Mouse (Mus musculus) forebrain, embryonic 16.5 days (tissue): ENCODE results near the gene Acox3. TPM values are rescaled to one million over a fixed set of nuclear protein-coding genes. Genes with fewer than 3 reads are reported as not detected.

Experiments used
- ATAC-seq: fragments of 200-750 bp; cut with Nextera tagmentation; 2 replicates; pipeline ENCODE4 v1.8.0; 2017; ENCODE audit warnings: mild to moderate bottlenecking, moderate library complexity
- H3K27ac ChIP-seq: fragments of 300-500 bp; sonication (generic); 2 replicates; pipeline ENCODE4 v1.5.1; 2014; ENCODE audit warnings: low read length, control low read depth
- H3K27me3 ChIP-seq: fragments of 300-500 bp; sonication (generic); replicated peaks from 2 replicates; pipeline ENCODE4 v1.6.1; 2014; ENCODE audit warnings: low read length; ENCODE audit not compliant: control insufficient read depth, insufficient read depth
- H3K36me3 ChIP-seq: fragments of 300-500 bp; sonication (generic); 2 replicates; pipeline ENCODE4 v1.6.1; 2014; ENCODE audit not compliant: control insufficient read depth, insufficient read depth
- H3K4me1 ChIP-seq: fragments of 300-500 bp; sonication (generic); replicated peaks from 2 replicates; pipeline ENCODE4 v1.6.1; 2014; ENCODE audit warnings: low read length; ENCODE audit not compliant: control insufficient read depth, insufficient read depth
- H3K4me2 ChIP-seq: fragments of 300-500 bp; sonication (generic); 2 replicates; pipeline ENCODE4 v1.6.1; 2014; ENCODE audit warnings: mild to moderate bottlenecking, low read length, control low read depth
- H3K4me3 ChIP-seq: fragments of 300-500 bp; sonication (generic); replicated peaks from 2 replicates; pipeline ENCODE4 v1.5.1; 2014; ENCODE audit warnings: mild to moderate bottlenecking, low read length, control low read depth
- H3K9ac ChIP-seq: fragments of 300-500 bp; sonication (generic); replicated peaks from 2 replicates; pipeline ENCODE4 v1.6.1; 2014; ENCODE audit warnings: low read depth, low read length, control low read depth
- H3K9me3 ChIP-seq: fragments of 300-500 bp; sonication (generic); 2 replicates; pipeline ENCODE4 v1.6.1; 2016; ENCODE audit warnings: low read length; ENCODE audit not compliant: control insufficient read depth
- WGBS: fragments of 180-500 bp; shearing (Covaris S2); extraction: QIAGEN DNeasy Blood & Tissue Kit; methylation state at CpG from one replicate; pipeline ENCODE4 v1.1.7; 2014; 5-methylcytosine and 5-hydroxymethylcytosine counted together
- polyA plus RNA-seq: library from polyadenylated mRNA; unstranded; fragments of >200 nt; fragmentation: Nextera tagmentation; extraction: Ambion mirVana; gene quantifications from 2 replicates; pipeline ENCODE4 v1.2.1, GENCODE M21; 2015

The Acox3 gene
- polyA plus RNA-seq, 1 experiment from 2014 or later, result 15.9 TPM

DNA sequence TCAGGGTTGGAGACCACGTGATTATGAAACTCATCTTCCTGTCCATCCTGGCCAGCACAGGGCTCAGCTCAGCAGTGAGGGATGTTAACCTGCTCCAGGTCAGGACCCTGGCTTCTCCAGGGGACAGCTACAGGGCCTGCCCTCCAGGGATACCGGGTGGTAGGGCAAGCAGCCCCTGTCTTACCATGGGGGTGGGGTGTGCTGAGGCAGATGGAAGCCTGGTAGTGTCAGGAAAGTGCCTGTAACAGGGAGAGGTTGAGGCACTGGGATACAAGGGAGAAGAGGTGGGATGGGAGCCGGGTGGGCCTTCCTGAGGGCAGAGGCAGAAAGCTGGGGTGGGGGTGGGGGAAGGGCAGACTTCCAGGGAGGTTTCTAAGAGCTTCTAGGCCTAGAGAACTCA is 69.5 kb downstream of the Acox3 start:
- no peaks in the 10 kb centered on the region for H3K36me3 ChIP-seq

DNA sequence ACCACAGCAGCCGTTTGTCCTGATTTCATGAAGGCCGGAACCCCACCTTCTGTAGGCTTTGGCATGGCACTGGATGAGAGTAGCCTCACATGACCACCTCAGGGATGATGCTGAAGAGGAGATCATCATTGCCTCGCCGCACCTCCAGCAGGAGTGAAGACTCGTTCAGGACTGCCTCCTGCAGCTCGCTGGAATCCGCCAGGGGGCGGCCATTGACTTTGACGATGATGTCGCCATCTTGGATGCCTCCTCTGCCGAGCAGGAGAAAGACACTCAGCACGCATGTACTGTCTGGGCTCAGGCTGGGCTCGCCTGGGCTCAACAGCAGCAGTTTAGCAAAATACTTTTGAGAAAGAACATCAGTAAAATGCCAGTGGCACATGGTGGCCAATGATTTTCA is 70.0 kb downstream of the Acox3 start:
- WGBS, result 86% methylated on average over 13 of the region's 13 CpGs
- no peak for ATAC-seq
- H3K9me3 ChIP-seq, result no peaks in the 10 kb centered on the region
- no peaks in the 10 kb centered on the region for H3K4me1 ChIP-seq
- H3K36me3 ChIP-seq, result no peaks in the 10 kb centered on the region
- no peak overlapping the region for H3K27ac ChIP-seq
- H3K4me2 ChIP-seq, result no peak overlapping the region
- no peak overlapping the region for H3K4me3 ChIP-seq
- H3K9ac ChIP-seq, result no peak overlapping the region
- H3K27me3 ChIP-seq, result no peaks in the 10 kb centered on the region

More for the DNA sequence above, 69.5 kb downstream of the Acox3 start:
- Histone ChIP-seq H3K9ac (no peak overlapping the region), H3K4me1 (no peaks in the 10 kb centered on the region), H3K4me3 (no peak overlapping the region), H3K27me3 (no peaks in the 10 kb centered on the region), H3K27ac (no peak overlapping the region), H3K9me3 (no peaks in the 10 kb centered on the region), H3K4me2 (no peak overlapping the region)
- WGBS, result 93% methylated on average over 3 of the region's 3 CpGs
- no peak for ATAC-seq

DNA sequence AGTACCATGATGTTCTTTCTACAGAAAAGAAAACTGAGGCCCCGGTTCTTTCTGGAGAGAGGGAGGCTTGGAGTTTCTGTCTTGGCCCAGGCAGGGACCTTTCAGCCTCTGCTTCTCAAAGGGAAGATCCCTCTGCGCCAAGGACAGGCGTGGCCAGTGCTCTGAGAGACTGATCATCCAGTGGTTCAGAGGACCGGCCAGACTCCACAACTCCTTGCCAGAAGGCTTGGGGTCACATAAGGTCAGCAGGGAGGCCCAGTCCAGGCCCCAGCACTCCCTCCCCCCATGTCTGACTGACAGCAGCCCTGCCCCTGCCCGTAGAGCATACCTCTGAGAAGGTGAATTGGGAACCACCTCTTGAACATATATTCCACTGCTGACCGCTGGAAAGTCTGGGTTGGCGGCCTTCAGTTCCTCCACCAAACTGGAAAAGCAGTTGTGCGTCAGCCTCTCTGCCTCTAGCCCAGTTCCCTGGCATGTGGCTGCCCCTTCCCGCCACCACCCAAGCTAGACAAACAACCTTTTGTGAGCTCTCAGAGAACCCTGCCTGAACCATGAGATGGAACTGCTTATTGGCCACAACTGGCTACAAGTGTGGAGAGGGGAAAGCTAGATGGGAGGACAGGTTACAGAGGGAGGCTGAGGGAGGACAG is 71.0 kb downstream of the Acox3 start:
- Histone ChIP-seq H3K9me3 (no peaks in the 10 kb centered on the region), H3K27me3 (no peaks in the 10 kb centered on the region), H3K4me3 (no peak overlapping the region), H3K9ac (no peak overlapping the region), H3K36me3 (no peaks in the 10 kb centered on the region), H3K4me2 (no peak overlapping the region), H3K27ac (no peak overlapping the region), H3K4me1 (no peaks in the 10 kb centered on the region)
- ATAC-seq, result no peak
- 86% methylated on average over 9 of the region's 9 CpGs for WGBS

DNA sequence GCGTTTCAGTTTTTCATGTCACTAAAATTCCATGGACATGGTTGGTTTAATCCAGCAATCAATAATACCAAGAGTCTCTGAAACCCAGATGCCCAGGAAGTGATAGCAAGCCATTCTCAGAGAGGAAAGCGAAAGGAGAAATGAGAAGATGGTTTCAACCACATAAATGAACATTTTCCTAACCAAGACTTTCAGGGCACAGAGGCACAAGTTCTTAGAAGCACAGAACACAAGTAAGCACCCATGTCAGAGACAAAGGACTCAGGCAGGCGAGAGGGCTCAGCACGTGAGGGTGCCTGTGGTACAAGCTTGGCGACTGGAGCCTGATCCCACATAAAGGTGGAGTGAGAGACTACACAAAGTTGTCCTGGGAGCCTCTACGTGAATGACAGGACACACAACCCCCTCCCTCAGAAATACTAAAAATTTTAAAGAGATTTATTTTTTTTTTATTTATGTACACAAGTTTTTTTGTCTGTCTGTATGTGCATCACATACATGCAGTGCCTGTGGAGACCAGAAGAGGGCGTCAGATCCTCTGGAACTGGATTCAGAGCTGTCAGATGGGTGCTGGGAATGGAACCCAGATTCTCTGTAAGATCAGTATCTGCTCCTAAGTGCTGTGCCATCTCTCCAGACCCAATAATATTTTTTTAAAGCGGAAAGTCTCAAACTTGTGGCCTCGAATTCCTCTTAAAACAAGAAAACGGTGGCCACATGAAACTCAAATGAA is 73.1 kb downstream of the Acox3 start:
- Histone ChIP-seq H3K27me3 (no peaks in the 10 kb centered on the region), H3K4me2 (no peak overlapping the region), H3K9ac (no peak overlapping the region), H3K4me1 (no peaks in the 10 kb centered on the region), H3K27ac (no peak overlapping the region), H3K4me3 (no peak overlapping the region), H3K9me3 (no peaks in the 10 kb centered on the region), H3K36me3 (no peaks in the 10 kb centered on the region)
- ATAC-seq, result no peak
- WGBS, result 83% methylated on average over 10 of the region's 10 CpGs

DNA sequence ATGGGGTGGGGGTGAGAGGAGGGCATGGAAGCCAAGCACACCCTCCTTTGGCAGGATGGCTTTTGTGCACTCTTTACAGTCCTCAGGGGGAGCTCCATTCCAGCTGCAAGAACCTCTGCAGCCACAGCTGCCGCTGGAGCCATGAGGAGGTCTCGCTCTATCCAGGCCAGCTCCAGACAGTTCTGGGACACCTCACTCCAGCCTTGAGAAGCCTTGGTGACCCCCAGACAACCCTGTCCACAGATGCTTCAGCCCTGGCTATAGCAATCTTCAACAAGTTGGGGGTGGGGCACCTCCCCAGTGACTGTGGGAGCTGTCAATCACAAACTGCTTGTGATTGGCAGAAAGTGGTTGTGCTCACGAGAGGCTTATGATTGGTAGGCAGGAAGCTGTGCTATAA is 76.7 kb downstream of the Acox3 start:
- no peaks in the 10 kb centered on the region for H3K36me3 ChIP-seq
- H3K4me1 ChIP-seq, result no peaks in the 10 kb centered on the region
- ATAC-seq, result no peak
- 68% methylated on average over 3 of the region's 3 CpGs for WGBS
- no peak overlapping the region for H3K4me3 ChIP-seq
- no peaks in the 10 kb centered on the region for H3K9me3 ChIP-seq
- no peak overlapping the region for H3K4me2 ChIP-seq
- H3K27me3 ChIP-seq, result no peaks in the 10 kb centered on the region
- H3K9ac ChIP-seq, result no peak overlapping the region
- H3K27ac ChIP-seq, result no peak overlapping the region

DNA sequence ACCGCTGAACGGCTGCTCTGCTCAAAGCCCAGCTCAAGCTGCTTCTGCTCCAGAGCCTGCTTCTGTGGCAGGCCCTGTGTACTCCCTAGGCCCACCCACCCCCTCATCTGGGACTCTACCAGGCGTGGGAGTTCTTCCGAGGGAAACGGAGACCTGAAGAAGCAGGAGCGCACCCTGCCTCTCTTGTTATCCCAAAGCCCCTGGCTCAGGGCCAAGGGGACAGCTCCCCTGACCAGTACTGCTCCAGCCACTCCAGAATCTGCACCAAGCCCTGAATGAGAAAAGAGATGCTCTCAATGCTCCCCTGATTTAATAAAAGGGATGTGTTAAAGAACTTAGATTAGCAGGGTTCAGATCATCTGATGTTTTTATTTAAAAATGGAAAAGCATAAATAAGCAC is 78.4 kb downstream of the Acox3 start:
- WGBS, result 81% methylated on average over 6 of the region's 6 CpGs
- Histone ChIP-seq H3K4me1 (no peaks in the 10 kb centered on the region), H3K9ac (no peak overlapping the region), H3K27ac (no peak overlapping the region), H3K27me3 (no peaks in the 10 kb centered on the region), H3K9me3 (no peaks in the 10 kb centered on the region), H3K4me2 (no peak overlapping the region), H3K4me3 (no peak overlapping the region), H3K36me3 (no peaks in the 10 kb centered on the region)
- no peak for ATAC-seq

DNA sequence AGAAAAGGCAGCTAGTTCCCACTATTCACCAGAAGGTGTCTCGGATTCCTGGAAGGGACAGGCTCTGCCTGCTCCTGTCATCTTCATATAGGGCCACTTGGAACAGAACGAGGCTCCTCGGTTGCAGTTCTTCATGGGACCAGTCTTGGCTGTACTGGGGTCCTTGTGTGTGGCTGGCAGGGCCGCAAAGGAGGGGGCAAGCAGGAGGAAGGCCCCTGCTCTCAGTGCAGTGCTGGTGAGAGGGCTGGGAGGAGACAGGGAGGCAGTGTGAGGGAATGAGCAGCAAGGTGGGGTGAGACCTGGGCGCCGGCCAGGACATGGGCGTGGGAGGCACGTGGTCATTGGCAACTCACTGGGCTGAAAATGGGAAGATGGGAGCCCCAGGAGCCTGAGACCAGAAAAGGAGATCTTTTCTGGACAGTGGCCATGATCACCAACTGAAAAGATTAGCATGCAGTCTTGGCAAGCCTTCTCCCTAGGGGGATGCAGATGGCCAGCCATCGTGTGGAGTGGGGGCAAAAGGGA is 79.2 kb downstream of the Acox3 start:
- Histone ChIP-seq H3K27ac (no peak overlapping the region), H3K9me3 (no peaks in the 10 kb centered on the region), H3K4me3 (no peak overlapping the region), H3K4me2 (no peak overlapping the region), H3K9ac (no peak overlapping the region), H3K27me3 (no peaks in the 10 kb centered on the region), H3K36me3 (no peaks in the 10 kb centered on the region), H3K4me1 (no peaks in the 10 kb centered on the region)
- WGBS, result 80% methylated on average over 9 of the region's 9 CpGs
- ATAC-seq, result no peak

Other genes starting within 250 kb of the Acox3 start
- not detected in 2 replicates for gene Hmx1, start 193.9 kb upstream of the Acox3 start, polyA plus RNA-seq
- 1.2 and 1.7 TPM in 2 replicates for gene Cpz, start 57.3 kb upstream of the Acox3 start, polyA plus RNA-seq
- 9.1 and 9.3 TPM in 2 replicates for gene Trmt44, start 8.0 kb upstream of the Acox3 start, polyA plus RNA-seq
- gene Htra3, start 96.7 kb downstream of the Acox3 start, polyA plus RNA-seq, result 11.3 and 11.8 TPM in 2 replicates
- 2.3 and 2.8 TPM in 2 replicates for gene Sh3tc1, start 156.9 kb downstream of the Acox3 start, polyA plus RNA-seq
- gene Ablim2, start 174.8 kb downstream of the Acox3 start, polyA plus RNA-seq, result 9.4 and 16.3 TPM in 2 replicates